Mouse (Mus musculus) liver, embryonic 13.5 days (tissue): ENCODE results near the gene Olfr463. TPM values are rescaled to one million over a fixed set of nuclear protein-coding genes. Genes with fewer than 3 reads are reported as not detected.

Experiments
- ATAC-seq: fragments of 200-750 bp; cut with Nextera tagmentation; 2 replicates; pipeline ENCODE4 v1.8.0; 2017; ENCODE audit warnings: low read depth, mild to moderate bottlenecking, moderate number of reproducible peaks, moderate library complexity
- DNase-seq: peaks from one replicate; pipeline ENCODE4 v3.0.0; 2022
- H3K27ac ChIP-seq: fragments of 300-500 bp; sonication (generic); 2 replicates; pipeline ENCODE4 v1.5.1; 2015; ENCODE audit warnings: moderate library complexity, mild to moderate bottlenecking, inconsistent platforms
- H3K27me3 ChIP-seq: fragments of 300-500 bp; sonication (generic); 2 replicates; pipeline ENCODE4 v1.6.1; 2015; ENCODE audit warnings: mild to moderate bottlenecking, inconsistent platforms
- H3K36me3 ChIP-seq: fragments of 300-500 bp; sonication (generic); 2 replicates; pipeline ENCODE4 v1.6.1; 2015; ENCODE audit warnings: mild to moderate bottlenecking, inconsistent platforms
- H3K4me1 ChIP-seq: fragments of 300-500 bp; sonication (generic); replicated peaks from 2 replicates; pipeline ENCODE4 v1.6.1; 2015; ENCODE audit warnings: inconsistent platforms
- H3K4me2 ChIP-seq: fragments of 300-500 bp; sonication (generic); 2 replicates; pipeline ENCODE4 v1.6.1; 2015; ENCODE audit warnings: inconsistent platforms, mild to moderate bottlenecking, moderate library complexity
- H3K4me3 ChIP-seq: fragments of 300-500 bp; sonication (generic); replicated peaks from 2 replicates; pipeline ENCODE4 v1.5.1; 2015; ENCODE audit warnings: mild to moderate bottlenecking, inconsistent platforms
- H3K9ac ChIP-seq: fragments of 300-500 bp; sonication (generic); 2 replicates; pipeline ENCODE4 v1.6.1; 2015; ENCODE audit warnings: mild to moderate bottlenecking, inconsistent platforms
- H3K9me3 ChIP-seq: fragments of 300-500 bp; sonication (generic); replicated peaks from 2 replicates; pipeline ENCODE4 v1.6.1; 2016; ENCODE audit warnings: inconsistent platforms
- WGBS: fragments of 180-500 bp; shearing (Covaris S2); methylation state at CpG from one replicate; pipeline ENCODE4 v1.1.7; 2015; ENCODE audit not compliant: insufficient replicate concordance; 5-methylcytosine and 5-hydroxymethylcytosine counted together
- polyA plus RNA-seq: library from polyadenylated mRNA; unstranded; fragments of >200 nt; fragmentation: Nextera tagmentation; extraction: Ambion mirVana; gene quantifications from 2 replicates; pipeline ENCODE4 v1.2.1, GENCODE M21; 2015

Olfr463 gene
- not detected in 2 replicates for polyA plus RNA-seq

DNA sequence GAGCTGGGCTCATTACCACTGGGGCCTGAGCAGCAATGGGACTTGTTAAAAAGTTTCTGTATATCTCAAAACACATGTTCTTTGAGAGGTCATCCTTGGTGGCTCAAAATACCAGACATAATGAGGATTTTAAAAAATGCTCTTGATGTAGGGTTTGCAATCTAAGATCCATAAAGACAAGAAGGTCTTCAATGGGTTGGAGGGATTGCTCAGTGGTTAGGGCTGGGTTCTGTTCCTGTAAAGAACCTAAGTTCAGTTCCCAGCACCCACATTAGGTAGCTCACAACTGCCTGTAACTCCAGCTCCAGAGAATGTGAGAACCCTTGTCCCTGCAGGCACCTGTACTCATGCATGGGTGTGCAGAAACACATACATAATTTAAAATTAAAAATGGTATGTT, at the start of gene Olfr463:
Gene Olfr463 (minus strand): TSS at position 101 of the 400 bp plus-strand sequence.
- DNase-seq, result no peak
- Histone ChIP-seq H3K4me2 (no peak within 1 kb of the TSS), H3K9me3 (no peaks in the 10 kb centered on the region), H3K36me3 (no peaks in the 10 kb centered on the region), H3K4me3 (no peak within 1 kb of the TSS), H3K4me1 (no peaks in the 10 kb centered on the region), H3K27me3 (peaks cover 2% of the 10 kb centered on the region; the same call in 1 of the 2 replicates), H3K9ac (no peak within 1 kb of the TSS), H3K27ac (no peak within 1 kb of the TSS)
- ATAC-seq, result no peak

DNA sequence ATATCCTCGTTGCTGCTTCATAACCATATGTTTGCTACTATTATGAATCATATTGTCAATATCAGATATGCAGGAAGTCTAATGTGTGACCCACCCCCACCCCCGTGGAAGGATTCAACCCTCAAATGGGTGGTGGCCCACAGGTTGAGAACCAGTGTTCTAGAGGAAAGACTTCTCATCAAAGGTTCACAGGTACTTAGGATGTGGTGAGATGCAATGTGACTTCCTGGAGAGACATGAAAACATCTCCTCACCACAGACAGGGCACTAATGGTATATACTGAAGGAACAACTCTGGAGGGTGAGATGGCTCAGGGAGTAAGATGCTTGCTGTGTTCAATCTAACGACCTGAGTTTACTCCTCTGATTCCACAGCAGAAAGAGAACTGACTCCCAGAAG, 38.3 kb upstream of the Olfr463 start:
- no peaks in the 10 kb centered on the region for H3K9me3 ChIP-seq
- H3K9ac ChIP-seq, result no peak overlapping the region
- H3K4me2 ChIP-seq, result no peak overlapping the region
- H3K27me3 ChIP-seq, result no peaks in the 10 kb centered on the region
- ATAC-seq (no peak), DNase-seq (no peak)
- H3K4me1 ChIP-seq, result no peaks in the 10 kb centered on the region
- WGBS, result 44% methylated on average over 3 of the region's 3 CpGs
- H3K36me3 ChIP-seq, result no peaks in the 10 kb centered on the region
- no peak overlapping the region for H3K4me3 ChIP-seq
- no peak overlapping the region for H3K27ac ChIP-seq

DNA sequence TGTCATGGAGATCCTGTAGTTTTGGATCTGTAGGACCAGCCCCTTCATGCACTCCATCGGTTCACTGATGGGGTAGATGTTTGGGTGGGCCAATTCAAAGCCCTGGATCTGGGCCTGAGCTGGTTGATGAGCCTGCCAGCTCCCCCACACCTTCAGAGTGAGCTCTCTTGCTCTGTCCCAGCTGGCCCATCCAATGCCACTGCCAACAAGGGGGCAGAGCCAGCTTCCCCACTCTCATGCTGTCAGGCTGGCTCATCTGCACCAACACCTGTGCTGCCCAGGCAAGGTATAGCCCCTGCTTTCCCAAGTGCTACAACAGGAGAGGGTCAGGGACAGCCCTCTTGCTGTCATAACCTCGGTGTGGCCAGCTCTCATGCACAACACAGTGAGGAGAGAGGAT, 36.5 kb upstream of the Olfr463 start:
- no peak for ATAC-seq
- WGBS, result 48% methylated on average over 2 of the region's 2 CpGs
- no peak overlapping the region for H3K9ac ChIP-seq
- no peaks in the 10 kb centered on the region for H3K36me3 ChIP-seq
- H3K4me2 ChIP-seq, result no peak overlapping the region
- H3K4me3 ChIP-seq, result no peak overlapping the region
- no peaks in the 10 kb centered on the region for H3K9me3 ChIP-seq
- H3K27ac ChIP-seq, result no peak overlapping the region
- H3K4me1 ChIP-seq, result no peaks in the 10 kb centered on the region
- DNase-seq, result no peak
- no peaks in the 10 kb centered on the region for H3K27me3 ChIP-seq

DNA sequence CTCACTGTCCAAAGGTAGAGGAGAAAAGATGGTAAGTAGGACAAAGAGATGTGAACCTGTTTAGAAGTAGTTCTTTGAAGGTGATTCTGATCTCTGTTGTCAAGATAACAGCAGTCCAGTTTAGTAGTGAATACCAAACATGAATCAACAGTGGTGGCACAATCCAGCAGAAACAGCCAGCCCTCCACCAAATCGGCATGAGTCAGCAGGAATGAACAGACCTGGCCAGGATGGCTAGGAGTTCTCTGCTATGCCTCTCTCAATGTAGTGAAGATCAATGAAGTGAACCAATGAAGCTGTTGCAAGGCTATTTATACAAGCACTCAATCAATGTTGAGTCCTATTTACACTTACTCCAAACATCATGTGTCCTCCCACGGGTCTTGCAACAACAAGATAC, 33.2 kb upstream of the Olfr463 start:
- H3K4me3 ChIP-seq, result no peak overlapping the region
- no peak overlapping the region for H3K27ac ChIP-seq
- WGBS, result 74% methylated on average over 2 of the region's 2 CpGs
- no peak overlapping the region for H3K4me2 ChIP-seq
- no peaks in the 10 kb centered on the region for H3K9me3 ChIP-seq
- H3K9ac ChIP-seq, result no peak overlapping the region
- no peak for ATAC-seq
- H3K36me3 ChIP-seq, result no peaks in the 10 kb centered on the region
- H3K27me3 ChIP-seq, result no peaks in the 10 kb centered on the region
- no peak for DNase-seq
- H3K4me1 ChIP-seq, result no peaks in the 10 kb centered on the region

DNA sequence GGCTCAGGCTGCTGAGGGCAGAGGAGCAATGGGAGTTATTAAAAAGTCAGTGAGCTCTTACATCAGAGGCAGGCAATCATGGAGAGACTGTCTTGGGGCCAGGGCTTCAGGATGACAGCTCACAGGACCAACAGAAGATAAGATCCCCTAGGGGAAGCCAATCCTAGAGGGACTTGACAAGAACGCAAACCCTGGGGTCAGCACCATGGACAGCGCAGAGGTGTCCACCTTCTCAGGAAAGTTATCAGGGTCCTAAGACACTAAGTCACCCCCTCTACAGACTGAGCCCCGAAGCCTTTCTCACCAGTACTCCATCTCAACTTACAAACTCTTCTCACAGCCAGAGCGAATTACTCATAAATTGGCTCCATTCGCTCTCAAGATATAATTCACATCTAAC, 23.8 kb upstream of the Olfr463 start, which contains the start of gene Olfr464:
Gene Olfr464 (minus strand): TSS at position 2 of the 400 bp plus-strand sequence.
- Histone ChIP-seq H3K27ac (no peak within 1 kb of the TSS), H3K4me1 (no peaks in the 10 kb centered on the region), H3K4me3 (no peak within 1 kb of the TSS), H3K9ac (no peak within 1 kb of the TSS), H3K9me3 (no peaks in the 10 kb centered on the region), H3K36me3 (no peaks in the 10 kb centered on the region), H3K4me2 (no peak within 1 kb of the TSS), H3K27me3 (no peaks in the 10 kb centered on the region)
- DNase-seq (peak; percentile 7), ATAC-seq (no peak)
- 25% methylated on average over 5 of the region's 5 CpGs for WGBS

DNA sequence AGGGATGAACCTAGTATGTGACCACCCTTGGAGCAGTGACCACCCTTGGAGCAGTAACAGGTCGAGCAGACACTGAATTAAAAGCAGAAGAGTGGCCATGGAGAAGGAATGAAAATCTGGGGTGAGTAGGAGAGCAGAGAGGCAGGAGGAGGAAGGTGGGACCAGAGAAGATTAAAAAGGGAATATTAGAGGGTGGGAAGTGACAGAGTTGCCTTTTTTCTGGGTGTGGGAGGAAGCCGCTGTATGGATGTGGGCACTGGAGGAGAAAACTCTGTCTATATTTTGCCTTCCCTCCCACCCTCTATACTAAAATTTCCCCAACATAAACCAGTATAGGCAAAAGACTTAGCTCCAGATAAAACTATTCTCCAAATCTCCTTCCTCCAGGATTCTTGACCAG, 23.1 kb upstream of the Olfr463 start:
- Histone ChIP-seq H3K4me2 (no peak overlapping the region), H3K4me3 (no peak overlapping the region), H3K4me1 (no peaks in the 10 kb centered on the region), H3K9me3 (no peaks in the 10 kb centered on the region), H3K27me3 (no peaks in the 10 kb centered on the region), H3K36me3 (no peaks in the 10 kb centered on the region), H3K27ac (no peak overlapping the region), H3K9ac (no peak overlapping the region)
- no peak for ATAC-seq
- no peak for DNase-seq
- 65% methylated on average over 2 of the region's 2 CpGs for WGBS

DNA sequence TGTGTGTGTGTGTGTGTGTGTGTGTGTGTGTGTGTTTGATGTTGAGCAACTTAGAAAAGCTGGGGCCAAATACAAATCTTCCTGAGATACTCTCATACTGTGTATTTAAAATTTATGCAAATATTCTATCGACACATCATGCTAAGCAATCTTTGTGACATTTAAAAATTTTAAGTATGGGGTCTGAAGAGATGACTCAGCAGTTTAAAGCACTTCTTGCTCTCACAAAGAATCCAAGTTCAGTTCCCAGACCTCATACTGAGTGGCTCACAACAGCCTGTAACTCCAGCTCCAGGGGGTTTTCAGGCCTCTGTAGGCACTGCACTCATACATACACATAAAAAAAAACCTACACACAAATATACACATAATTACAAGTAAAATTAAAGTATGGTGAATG, 18.8 kb upstream of the Olfr463 start:
- no peak overlapping the region for H3K4me2 ChIP-seq
- DNase-seq (no peak), ATAC-seq (no peak)
- H3K27ac ChIP-seq, result no peak overlapping the region
- WGBS, result 71% methylated on average over 1 of the region's 1 CpGs
- H3K4me1 ChIP-seq, result no peaks in the 10 kb centered on the region
- no peaks in the 10 kb centered on the region for H3K9me3 ChIP-seq
- no peaks in the 10 kb centered on the region for H3K36me3 ChIP-seq
- no peaks in the 10 kb centered on the region for H3K27me3 ChIP-seq
- H3K4me3 ChIP-seq, result no peak overlapping the region
- no peak overlapping the region for H3K9ac ChIP-seq

DNA sequence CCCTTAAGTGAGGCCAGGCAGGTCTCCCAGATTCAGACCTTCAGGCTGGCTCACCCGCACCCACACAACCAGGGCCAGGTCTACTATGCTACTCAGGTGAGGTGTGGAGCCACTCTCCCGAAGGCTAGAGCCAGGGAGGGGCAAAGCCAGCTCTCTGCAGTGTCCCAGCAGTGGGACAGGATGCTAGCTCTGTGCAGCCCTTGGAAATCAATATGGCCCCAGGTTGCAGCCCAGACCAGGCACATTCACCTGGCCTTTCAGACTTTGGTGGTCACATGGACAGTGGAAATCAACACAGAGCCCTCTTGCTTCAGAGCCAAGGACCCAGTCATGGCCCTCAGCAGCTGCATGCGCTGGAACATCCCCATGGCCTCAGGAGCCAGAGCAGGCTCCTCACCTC, 7.1 kb upstream of the Olfr463 start:
- Histone ChIP-seq H3K36me3 (no peaks in the 10 kb centered on the region), H3K27me3 (0 out of 2 replicates have a peak, but pooled peaks cover 2% of the 10 kb centered on the region), H3K27ac (no peak overlapping the region), H3K9me3 (no peaks in the 10 kb centered on the region), H3K4me3 (no peak overlapping the region), H3K4me2 (no peak overlapping the region), H3K9ac (no peak overlapping the region), H3K4me1 (no peaks in the 10 kb centered on the region)
- ATAC-seq (no peak), DNase-seq (no peak)
- WGBS, result 57% methylated on average over 3 of the region's 3 CpGs

DNA sequence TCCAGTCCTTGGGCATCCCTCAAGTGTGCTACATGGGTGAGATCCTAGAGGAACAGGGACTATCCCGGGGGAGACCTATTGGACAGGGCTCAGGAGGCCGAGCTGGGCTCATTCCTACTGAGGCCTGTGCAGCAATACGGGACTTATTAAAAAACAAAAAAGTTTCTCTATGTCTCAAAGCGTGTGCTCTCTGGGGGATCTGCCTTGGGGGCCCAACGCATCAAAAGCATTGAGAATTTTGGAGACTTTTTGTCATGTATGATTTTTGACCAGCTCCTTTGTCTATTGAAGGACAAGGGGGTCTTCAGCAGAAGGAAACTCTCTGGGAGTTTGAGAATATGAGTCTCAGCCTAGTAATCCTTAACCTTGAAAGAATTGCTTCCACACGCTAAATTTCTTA, 5.0 kb downstream of the Olfr463 start, which contains the start of gene Olfr462:
Gene Olfr462 (minus strand): TSS at position 101 of the 400 bp plus-strand sequence.
- no peaks in the 10 kb centered on the region for H3K27me3 ChIP-seq
- no peaks in the 10 kb centered on the region for H3K4me1 ChIP-seq
- no peak within 1 kb of the TSS for H3K4me2 ChIP-seq
- no peak within 1 kb of the TSS for H3K9ac ChIP-seq
- no peak within 1 kb of the TSS for H3K27ac ChIP-seq
- WGBS, result 66% methylated on average over 6 of the region's 6 CpGs
- ATAC-seq, result no peak
- no peaks in the 10 kb centered on the region for H3K36me3 ChIP-seq
- no peak for DNase-seq
- no peak within 1 kb of the TSS for H3K4me3 ChIP-seq
- H3K9me3 ChIP-seq, result no peaks in the 10 kb centered on the region

DNA sequence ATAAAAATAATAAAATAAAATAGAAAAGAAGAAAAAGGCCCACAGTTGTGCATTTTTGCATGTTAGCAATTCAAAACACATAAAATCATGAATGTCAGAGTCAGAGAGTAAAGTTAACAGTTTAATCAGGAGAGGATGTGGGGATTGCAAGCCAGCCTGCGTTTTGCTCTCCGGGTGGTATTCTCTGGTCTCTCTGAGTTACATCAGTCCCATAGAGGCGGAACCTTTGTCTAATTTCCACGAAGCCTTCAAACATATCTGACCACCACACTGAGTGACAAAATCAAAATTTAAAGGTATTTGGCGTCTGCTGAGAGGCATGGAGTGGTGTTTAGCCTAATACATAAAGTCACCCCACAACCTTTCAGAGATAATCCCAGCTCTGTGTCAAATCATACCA, 12.3 kb downstream of the Olfr463 start:
- Histone ChIP-seq H3K36me3 (no peaks in the 10 kb centered on the region), H3K4me1 (no peaks in the 10 kb centered on the region), H3K9me3 (no peaks in the 10 kb centered on the region), H3K4me2 (no peak overlapping the region), H3K9ac (no peak overlapping the region), H3K4me3 (no peak overlapping the region), H3K27me3 (0 out of 2 replicates have a peak, but pooled peaks cover 3% of the 10 kb centered on the region), H3K27ac (no peak overlapping the region)
- no peak for ATAC-seq
- DNase-seq, result no peak
- WGBS, result 55% methylated on average over 5 of the region's 5 CpGs

DNA sequence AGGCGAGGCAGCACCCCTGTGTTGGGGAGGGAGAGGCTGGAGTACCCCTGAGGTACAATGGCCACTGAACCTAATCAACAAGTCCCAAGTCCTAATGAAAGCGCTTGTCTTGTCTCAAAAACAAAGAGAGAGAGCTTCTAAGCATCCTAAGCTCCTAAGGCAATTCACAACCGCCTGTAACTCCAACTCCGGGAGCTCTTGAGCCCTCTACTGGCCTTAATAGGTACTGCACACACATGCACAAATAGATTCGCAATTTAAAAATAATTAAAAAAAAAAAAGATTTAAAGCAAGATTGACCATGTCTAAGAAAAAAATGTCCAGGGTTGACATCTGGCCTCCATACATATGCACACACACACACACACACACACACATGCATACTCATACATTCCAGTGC, 13.7 kb downstream of the Olfr463 start:
- DNase-seq, result no peak
- 35% methylated on average over 5 of the region's 5 CpGs for WGBS

DNA sequence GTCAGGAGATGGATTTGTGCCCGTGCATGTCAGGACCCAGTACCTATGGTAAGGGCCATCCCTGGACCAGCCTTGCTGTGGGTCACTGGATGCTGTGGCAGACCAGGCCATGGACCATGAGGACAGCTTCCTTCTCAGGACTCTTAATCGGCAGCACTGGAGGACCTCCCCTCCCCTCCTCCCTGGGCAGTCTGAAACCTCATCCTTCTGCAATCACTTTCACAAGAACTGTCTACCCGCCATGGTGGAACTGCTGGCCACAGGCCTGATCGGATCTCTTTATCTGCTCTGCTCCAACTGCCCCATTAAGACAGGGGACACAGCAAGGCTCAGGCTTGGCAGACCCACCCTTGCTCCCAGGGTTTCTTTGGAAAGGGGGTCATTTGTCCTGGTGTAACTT, 15.5 kb downstream of the Olfr463 start:
- H3K36me3 ChIP-seq, result no peaks in the 10 kb centered on the region
- no peak for DNase-seq
- WGBS, result 46% methylated on average over 4 of the region's 4 CpGs

More for the DNA sequence above, 13.7 kb downstream of the Olfr463 start:
- Histone ChIP-seq H3K36me3 (no peaks in the 10 kb centered on the region), H3K27me3 (0 out of 2 replicates have a peak, but pooled peaks cover 3% of the 10 kb centered on the region), H3K4me1 (no peaks in the 10 kb centered on the region), H3K4me3 (no peak overlapping the region), H3K9ac (no peak overlapping the region), H3K27ac (no peak overlapping the region), H3K4me2 (no peak overlapping the region), H3K9me3 (no peaks in the 10 kb centered on the region)
- no peak for ATAC-seq

More for the DNA sequence above, 15.5 kb downstream of the Olfr463 start:
- ATAC-seq, result no peak
- no peaks in the 10 kb centered on the region for H3K4me1 ChIP-seq
- H3K4me2 ChIP-seq, result no peak overlapping the region
- no peak overlapping the region for H3K9ac ChIP-seq
- no peak overlapping the region for H3K27ac ChIP-seq
- no peaks in the 10 kb centered on the region for H3K9me3 ChIP-seq
- 0 out of 2 replicates have a peak, but pooled peaks cover 3% of the 10 kb centered on the region for H3K27me3 ChIP-seq
- H3K4me3 ChIP-seq, result no peak overlapping the region
